Mouse (Mus musculus) hindbrain, embryonic 16.5 days (tissue): Measurements from ENCODE around the gene Nwd2. TPM values are rescaled to one million over a fixed set of nuclear protein-coding genes. Genes with fewer than 3 reads are reported as not detected.

Source experiments
- ATAC-seq: fragments of 200-750 bp; cut with Nextera tagmentation; 2 replicates; pipeline ENCODE4 v1.8.0; 2017; ENCODE audit warnings: moderate TSS enrichment, moderate library complexity
- H3K27ac ChIP-seq: fragments of 300-500 bp; sonication (generic); 2 replicates; pipeline ENCODE4 v1.5.1; 2014; ENCODE audit warnings: low read depth, mild to moderate bottlenecking, control low read depth, low read length, moderate library complexity
- H3K27me3 ChIP-seq: fragments of 300-500 bp; sonication (generic); replicated peaks from 2 replicates; pipeline ENCODE4 v1.6.1; 2014; ENCODE audit warnings: low read length; ENCODE audit not compliant: control insufficient read depth, insufficient read depth
- H3K36me3 ChIP-seq: fragments of 300-500 bp; sonication (generic); 2 replicates; pipeline ENCODE4 v1.6.1; 2014; ENCODE audit warnings: mild to moderate bottlenecking, low read length, moderate library complexity, mixed read lengths; ENCODE audit not compliant: control insufficient read depth, insufficient read depth
- H3K4me1 ChIP-seq: fragments of 300-500 bp; sonication (generic); 2 replicates; pipeline ENCODE4 v1.6.1; 2014; ENCODE audit warnings: low read depth, low read length; ENCODE audit not compliant: control insufficient read depth, insufficient read depth
- H3K4me2 ChIP-seq: fragments of 300-500 bp; sonication (generic); 2 replicates; pipeline ENCODE4 v1.6.1; 2014; ENCODE audit warnings: mild to moderate bottlenecking, low read length, control low read depth, moderate library complexity
- H3K4me3 ChIP-seq: fragments of 300-500 bp; sonication (generic); 2 replicates; pipeline ENCODE4 v1.5.1; 2014; ENCODE audit warnings: mild to moderate bottlenecking, low read length, control low read depth, moderate library complexity
- H3K9ac ChIP-seq: fragments of 300-500 bp; sonication (generic); 2 replicates; pipeline ENCODE4 v1.6.1; 2014; ENCODE audit warnings: low read depth, mild to moderate bottlenecking, control low read depth, low read length, moderate library complexity
- H3K9me3 ChIP-seq: fragments of 300-500 bp; sonication (generic); 2 replicates; pipeline ENCODE4 v1.6.1; 2014; ENCODE audit warnings: mild to moderate bottlenecking, low read length, moderate library complexity; ENCODE audit not compliant: control insufficient read depth
- WGBS: fragments of 180-500 bp; shearing (Covaris S2); extraction: QIAGEN DNeasy Blood & Tissue Kit; methylation state at CpG from one replicate; pipeline ENCODE4 v1.1.7; 2014; 5-methylcytosine and 5-hydroxymethylcytosine counted together
- polyA plus RNA-seq: library from polyadenylated mRNA; unstranded; fragments of >200 nt; fragmentation: Nextera tagmentation; extraction: Ambion mirVana; gene quantifications from 2 replicates; pipeline ENCODE4 v1.2.1, GENCODE M21; 2015

The Nwd2 gene
- polyA plus RNA-seq, 1 experiment from 2014 or later = 12.1 TPM

DNA sequence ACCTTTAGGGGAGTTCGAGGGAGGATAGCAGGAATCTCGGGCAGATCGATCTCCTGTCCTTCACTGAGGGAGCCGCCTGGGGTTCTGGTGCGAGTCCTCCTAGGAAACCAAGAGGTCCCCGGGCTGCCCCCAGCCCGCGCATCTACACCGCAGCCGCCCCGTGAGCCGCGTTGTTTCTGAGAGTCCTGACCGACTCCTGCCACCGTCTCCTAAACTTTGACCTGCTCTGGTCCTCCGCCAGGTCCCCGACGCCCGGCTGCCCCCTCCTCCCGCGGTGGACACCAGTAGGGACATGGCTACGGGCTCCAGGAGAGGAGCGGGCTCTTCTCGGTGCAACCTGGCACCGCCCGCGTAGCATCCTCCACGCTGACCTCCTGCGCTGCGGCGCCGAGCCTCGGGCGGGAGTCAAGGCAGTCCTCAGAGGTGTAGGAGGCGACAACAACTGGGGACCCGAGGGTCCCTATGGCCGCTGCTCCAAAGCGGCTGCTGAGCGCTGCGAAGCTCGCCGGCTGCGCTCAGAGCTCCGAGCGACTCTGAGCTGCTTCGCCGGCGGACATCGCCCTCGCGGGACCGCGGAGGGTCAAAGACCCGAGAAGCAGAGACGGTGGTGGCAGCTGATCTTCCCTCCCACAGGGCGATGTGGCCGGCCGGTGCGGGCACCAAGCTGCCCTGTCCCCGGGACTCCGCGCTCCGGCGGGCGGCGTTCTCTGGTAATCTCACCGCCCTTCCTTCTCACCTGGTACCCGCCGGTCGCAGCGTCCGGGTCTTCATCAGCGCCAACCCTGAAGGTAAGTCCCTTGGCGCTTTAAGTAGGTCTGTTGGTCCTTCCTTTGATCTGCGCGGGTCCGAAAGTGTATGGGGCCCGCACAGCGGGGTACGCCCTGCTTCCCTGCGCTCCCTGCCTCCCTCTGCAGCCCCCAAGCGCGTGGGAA is 897 bp downstream of the Nwd2 start:
- ATAC-seq = peak; percentile 77
- H3K36me3 ChIP-seq = no peaks in the 10 kb centered on the region
- peak overlapping the region; percentile 77 for H3K9ac ChIP-seq
- H3K4me1 ChIP-seq = no peaks in the 10 kb centered on the region
- no peaks in the 10 kb centered on the region for H3K27me3 ChIP-seq
- no peaks in the 10 kb centered on the region for H3K9me3 ChIP-seq
- peak overlapping the region; percentile 60 for H3K4me3 ChIP-seq
- WGBS = under 1% methylated on average over 61 of the region's 83 CpGs
- H3K4me2 ChIP-seq = peak overlapping the region; percentile 94
- H3K27ac ChIP-seq = peak overlapping the region; percentile 21; the same call in 1 of the 2 replicates

DNA sequence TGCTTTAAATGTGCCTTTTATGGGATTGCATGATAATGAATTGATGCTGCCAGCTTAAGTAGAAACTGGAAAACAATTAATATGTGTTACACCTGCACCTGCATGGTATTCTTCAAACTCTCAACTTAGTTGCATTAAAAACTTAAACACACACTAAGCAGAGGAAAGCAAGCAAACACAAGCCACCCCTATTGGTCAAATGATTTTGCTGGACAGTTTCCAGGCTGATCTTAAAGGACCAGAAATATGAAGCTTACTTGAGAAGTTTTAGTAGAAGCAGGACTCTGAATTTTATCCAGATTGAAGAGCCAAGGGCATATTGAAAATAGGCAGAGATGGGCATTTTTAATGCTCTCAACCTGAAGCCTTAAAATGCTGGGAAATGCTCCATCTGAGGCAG is 2.9 kb downstream of the Nwd2 start:
- Histone ChIP-seq H3K4me3 (peak overlapping the region; percentile 25), H3K9me3 (no peaks in the 10 kb centered on the region), H3K4me1 (no peaks in the 10 kb centered on the region), H3K27ac (no peak overlapping the region), H3K9ac (no peak overlapping the region), H3K36me3 (no peaks in the 10 kb centered on the region), H3K4me2 (peak overlapping the region; percentile 40), H3K27me3 (no peaks in the 10 kb centered on the region)
- ATAC-seq = no peak

DNA sequence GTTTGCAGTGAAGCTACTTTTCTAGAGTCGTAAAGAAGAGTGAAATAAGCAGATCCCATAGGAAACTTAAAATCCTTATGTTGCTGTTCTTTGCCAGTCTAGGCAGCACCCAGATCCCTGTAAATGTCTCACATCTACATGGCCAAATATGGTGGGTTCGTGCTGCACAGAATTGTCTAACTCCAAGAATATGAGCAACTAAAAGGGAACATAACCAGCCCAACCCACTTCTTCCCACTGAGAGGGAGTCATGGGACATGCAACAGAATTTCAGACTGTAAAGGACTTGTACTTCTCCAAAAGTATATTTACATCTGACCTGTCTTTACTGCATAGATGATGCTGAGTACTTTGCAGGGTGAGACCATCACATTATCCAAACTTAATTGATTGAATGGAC is 3.8 kb downstream of the Nwd2 start:
- no peak overlapping the region for H3K4me2 ChIP-seq
- H3K9ac ChIP-seq = no peak overlapping the region
- H3K4me3 ChIP-seq = no peak overlapping the region
- H3K4me1 ChIP-seq = no peaks in the 10 kb centered on the region
- H3K27me3 ChIP-seq = no peaks in the 10 kb centered on the region
- no peaks in the 10 kb centered on the region for H3K36me3 ChIP-seq
- no peaks in the 10 kb centered on the region for H3K9me3 ChIP-seq
- no peak overlapping the region for H3K27ac ChIP-seq
- WGBS = 81% methylated on average over 2 of the region's 2 CpGs
- no peak for ATAC-seq

DNA sequence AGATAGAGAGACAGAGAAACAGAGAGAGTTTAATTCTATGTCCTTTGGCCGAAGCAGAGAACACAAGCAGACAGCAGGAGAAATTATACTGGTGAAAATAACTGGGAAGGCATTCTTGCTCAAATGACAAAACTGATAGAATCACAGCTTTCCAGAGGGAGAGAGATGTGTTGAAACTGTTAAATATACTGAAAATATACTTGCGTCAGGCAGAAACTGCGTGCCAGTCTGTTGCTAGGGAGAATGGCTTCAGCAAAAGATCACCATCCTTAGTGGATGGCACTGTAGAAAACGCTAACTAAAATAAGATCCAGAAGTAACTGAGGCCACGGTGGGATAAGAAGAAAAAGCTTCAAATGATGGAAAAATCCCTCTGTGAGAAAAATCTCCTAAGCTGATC is 18.0 kb downstream of the Nwd2 start:
- Histone ChIP-seq H3K9me3 (no peaks in the 10 kb centered on the region), H3K4me1 (no peaks in the 10 kb centered on the region), H3K27me3 (no peaks in the 10 kb centered on the region), H3K36me3 (no peaks in the 10 kb centered on the region), H3K9ac (no peak overlapping the region), H3K27ac (no peak overlapping the region), H3K4me3 (no peak overlapping the region), H3K4me2 (no peak overlapping the region)
- 88% methylated on average over 5 of the region's 5 CpGs for WGBS
- ATAC-seq = no peak

DNA sequence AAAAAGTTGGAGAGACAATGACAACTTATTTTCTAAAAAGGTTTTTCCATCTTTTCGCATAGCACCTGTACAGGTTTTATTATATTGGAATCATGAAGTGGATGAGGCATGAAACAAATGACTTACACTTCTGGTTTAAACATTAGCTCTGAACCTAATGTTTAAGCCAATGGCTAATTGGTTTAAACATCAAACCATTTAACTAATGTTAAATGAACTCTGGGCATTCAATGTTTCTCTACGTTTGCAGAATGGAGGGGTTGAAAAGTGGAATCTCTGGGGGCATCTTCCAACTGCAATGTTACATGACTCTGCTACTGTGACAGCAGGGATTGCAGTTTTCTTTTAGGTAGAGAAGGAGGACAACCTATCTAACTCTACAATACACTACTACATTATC is 27.0 kb downstream of the Nwd2 start:
- no peak overlapping the region for H3K4me3 ChIP-seq
- ATAC-seq = no peak
- 71% methylated on average over 2 of the region's 2 CpGs for WGBS

DNA sequence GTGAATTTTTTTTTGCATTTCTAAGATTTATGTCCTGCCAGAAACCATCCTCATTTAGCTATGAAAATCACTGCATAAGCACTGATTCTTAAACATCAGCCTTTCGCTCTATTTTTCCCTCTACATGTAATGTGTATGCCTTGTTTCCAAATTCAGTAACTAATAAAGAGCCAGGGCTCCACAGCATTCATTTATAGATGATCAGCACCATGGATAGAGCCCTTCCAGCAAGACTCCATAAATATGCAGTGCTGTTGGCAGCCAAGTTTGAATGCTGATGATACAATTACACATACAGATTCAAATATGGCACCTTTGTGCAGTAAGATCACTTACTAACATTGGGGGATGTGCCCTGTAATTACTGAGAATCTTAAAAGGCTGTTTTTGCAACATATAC is 40.2 kb downstream of the Nwd2 start:
- 75% methylated on average over 1 of the region's 1 CpGs for WGBS
- ATAC-seq = no peak
- Histone ChIP-seq H3K4me1 (no peaks in the 10 kb centered on the region), H3K27ac (no peak overlapping the region), H3K36me3 (no peaks in the 10 kb centered on the region), H3K9ac (no peak overlapping the region), H3K27me3 (no peaks in the 10 kb centered on the region), H3K4me3 (no peak overlapping the region), H3K9me3 (no peaks in the 10 kb centered on the region), H3K4me2 (no peak overlapping the region)

More for the DNA sequence above, 27.0 kb downstream of the Nwd2 start:
- Histone ChIP-seq H3K27me3 (no peaks in the 10 kb centered on the region), H3K36me3 (no peaks in the 10 kb centered on the region), H3K4me1 (no peaks in the 10 kb centered on the region), H3K9me3 (no peaks in the 10 kb centered on the region), H3K9ac (no peak overlapping the region), H3K4me2 (no peak overlapping the region), H3K27ac (no peak overlapping the region)

DNA sequence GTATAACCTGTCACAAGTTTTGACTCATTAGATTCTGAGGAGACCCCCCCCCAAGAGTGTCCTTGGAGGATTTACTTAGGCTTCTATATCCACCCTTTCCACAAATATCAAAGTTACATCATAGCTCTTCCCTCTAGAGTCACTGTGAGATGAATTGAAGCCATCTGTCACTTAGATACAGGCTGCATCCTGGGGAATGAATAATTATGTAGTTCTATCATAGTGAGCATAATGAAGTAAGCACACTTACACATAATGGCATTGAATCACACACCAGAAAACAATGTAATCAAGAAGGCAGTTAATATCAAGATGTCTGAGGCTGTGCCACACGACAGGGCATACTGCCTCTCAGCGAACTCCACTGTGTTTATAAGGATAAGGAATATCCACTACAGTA is 47.9 kb downstream of the Nwd2 start:
- H3K27me3 ChIP-seq = no peaks in the 10 kb centered on the region
- WGBS = 60% methylated on average over 2 of the region's 2 CpGs

DNA sequence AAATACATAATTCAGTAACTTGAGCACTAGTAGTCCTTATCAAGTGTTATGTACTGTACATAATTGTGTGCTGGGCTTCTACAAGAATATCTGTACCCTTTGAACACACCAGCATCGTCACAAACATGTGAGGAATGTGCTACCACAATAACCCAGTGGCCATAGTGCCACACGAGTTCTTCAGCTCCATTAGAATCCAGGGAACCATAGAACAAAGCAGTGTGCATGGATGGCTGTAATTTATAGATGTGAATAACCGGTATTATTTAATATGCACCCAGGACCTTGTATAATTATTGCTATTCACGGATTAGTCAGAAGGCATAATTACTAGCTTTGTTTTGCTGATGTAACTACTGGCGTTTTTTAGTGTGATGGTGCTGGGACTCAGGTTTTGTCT is 48.3 kb downstream of the Nwd2 start:
- Histone ChIP-seq H3K4me1 (no peaks in the 10 kb centered on the region), H3K4me3 (no peak overlapping the region), H3K27ac (no peak overlapping the region), H3K27me3 (no peaks in the 10 kb centered on the region), H3K4me2 (no peak overlapping the region), H3K9ac (no peak overlapping the region), H3K9me3 (no peaks in the 10 kb centered on the region), H3K36me3 (no peaks in the 10 kb centered on the region)
- 69% methylated on average over 5 of the region's 5 CpGs for WGBS
- ATAC-seq = peak; percentile 11; the same call in 1 of the 2 replicates

More for the DNA sequence above, 47.9 kb downstream of the Nwd2 start:
- no peak overlapping the region for H3K27ac ChIP-seq
- no peaks in the 10 kb centered on the region for H3K9me3 ChIP-seq
- no peak overlapping the region for H3K4me2 ChIP-seq
- H3K9ac ChIP-seq = no peak overlapping the region
- no peak overlapping the region for H3K4me3 ChIP-seq
- H3K4me1 ChIP-seq = no peaks in the 10 kb centered on the region
- peak; percentile 85 for ATAC-seq
- H3K36me3 ChIP-seq = no peaks in the 10 kb centered on the region

DNA sequence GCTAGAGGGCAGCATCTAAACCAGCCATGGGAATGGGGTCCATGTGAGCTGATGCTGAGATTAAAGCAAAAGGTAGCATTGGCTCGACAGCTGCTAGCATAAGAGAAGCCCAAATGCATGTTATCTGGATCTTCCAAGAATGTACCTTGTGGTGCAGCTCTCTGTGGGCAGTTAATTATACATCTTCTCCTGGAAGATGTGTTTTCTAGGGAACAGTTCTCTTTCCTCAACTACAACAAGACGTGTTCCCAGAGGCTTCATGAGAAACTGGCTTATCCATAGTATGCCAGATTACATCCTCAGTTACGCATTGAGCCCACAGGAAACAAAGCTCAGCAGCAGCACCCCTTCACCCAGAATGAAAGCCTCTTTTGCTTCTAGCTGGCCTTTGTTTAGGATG is 80.1 kb downstream of the Nwd2 start:
- no peak overlapping the region for H3K9ac ChIP-seq
- H3K27ac ChIP-seq = no peak overlapping the region
- no peaks in the 10 kb centered on the region for H3K27me3 ChIP-seq
- ATAC-seq = no peak
- H3K4me1 ChIP-seq = no peaks in the 10 kb centered on the region
- H3K9me3 ChIP-seq = no peaks in the 10 kb centered on the region
- H3K36me3 ChIP-seq = no peaks in the 10 kb centered on the region
- H3K4me3 ChIP-seq = no peak overlapping the region
- WGBS = 64% methylated on average over 3 of the region's 3 CpGs
- no peak overlapping the region for H3K4me2 ChIP-seq
